Mouse (Mus musculus) heart, postnatal 0 days (tissue): Measurements from ENCODE around the gene Col5a1. TPM values are rescaled to one million over a fixed set of nuclear protein-coding genes. Genes with fewer than 3 reads are reported as not detected.

Experiments
- ATAC-seq: fragments of 200-750 bp; cut with Nextera tagmentation; 2 replicates; pipeline ENCODE4 v1.8.0; 2017; ENCODE audit warnings: low read depth, moderate number of reproducible peaks, moderate library complexity; ENCODE audit not compliant: insufficient read depth
- DNase-seq: peaks from one replicate; pipeline ENCODE4 v3.0.0-alpha.2; 2016; ENCODE audit warnings: low spot score
- H3K27ac ChIP-seq: fragments of 300-500 bp; sonication (generic); 2 replicates; pipeline ENCODE4 v1.5.1; 2014; ENCODE audit warnings: low read depth, mild to moderate bottlenecking
- H3K27me3 ChIP-seq: fragments of 300-500 bp; sonication (generic); 2 replicates; pipeline ENCODE4 v1.6.1; 2014; ENCODE audit warnings: low read length, mixed read lengths; ENCODE audit not compliant: control insufficient read depth, insufficient read depth
- H3K36me3 ChIP-seq: fragments of 300-500 bp; sonication (generic); replicated peaks from 2 replicates; pipeline ENCODE4 v1.6.1; 2014; ENCODE audit warnings: low read length, mixed read lengths; ENCODE audit not compliant: control insufficient read depth, insufficient read depth
- H3K4me1 ChIP-seq: fragments of 300-500 bp; sonication (generic); 2 replicates; pipeline ENCODE4 v1.6.1; 2014; ENCODE audit warnings: antibody characterized with exemption; ENCODE audit not compliant: control insufficient read depth, insufficient read depth
- H3K4me2 ChIP-seq: fragments of 300-500 bp; sonication (generic); 2 replicates; pipeline ENCODE4 v1.6.1; 2014; ENCODE audit warnings: low read depth, mild to moderate bottlenecking, low read length, moderate library complexity
- H3K4me3 ChIP-seq: fragments of 300-500 bp; sonication (generic); 2 replicates; pipeline ENCODE4 v1.5.1; 2014; ENCODE audit warnings: low read depth, low read length
- H3K9ac ChIP-seq: fragments of 300-500 bp; sonication (generic); replicated peaks from 2 replicates; pipeline ENCODE4 v1.6.1; 2014; ENCODE audit warnings: low read depth, low read length, mixed read lengths
- H3K9me3 ChIP-seq: fragments of 300-500 bp; sonication (generic); replicated peaks from 2 replicates; pipeline ENCODE4 v1.6.1; 2016; ENCODE audit warnings: low read length; ENCODE audit not compliant: control insufficient read depth
- CTCF ChIP-seq: IDR thresholded peaks from 2 replicates; pipeline ENCODE4 v1.5.1; 2016; ENCODE audit warnings: antibody characterized with exemption, control low read depth, low read depth
- EP300 ChIP-seq: IDR thresholded peaks from 2 replicates; pipeline ENCODE4 v1.6.1; 2016; ENCODE audit warnings: antibody characterized with exemption, low read depth
- WGBS: fragments of 180-500 bp; shearing (Covaris S2); extraction: QIAGEN DNeasy Blood & Tissue Kit; methylation state at CpG from one replicate; pipeline ENCODE4 v1.1.7; 2014; 5-methylcytosine and 5-hydroxymethylcytosine counted together
- polyA plus RNA-seq: library from polyadenylated mRNA; unstranded; fragments of >200 nt; fragmentation: Nextera tagmentation; extraction: Ambion mirVana; gene quantifications from 2 replicates; pipeline ENCODE4 v1.2.1, GENCODE M21; 2015
- total RNA-seq: library from RNA; depleted of rRNA; stranded (reverse); fragments of >200 nt; gene quantifications from 2 replicates; pipeline ENCODE4 v1.2.3, GENCODE M21; 2014; ENCODE audit warnings: low replicate concordance

The Col5a1 gene
- total and polyA plus RNA-seq, 2 experiments from 2014 or later, result 41.9 to 129 TPM

DNA sequence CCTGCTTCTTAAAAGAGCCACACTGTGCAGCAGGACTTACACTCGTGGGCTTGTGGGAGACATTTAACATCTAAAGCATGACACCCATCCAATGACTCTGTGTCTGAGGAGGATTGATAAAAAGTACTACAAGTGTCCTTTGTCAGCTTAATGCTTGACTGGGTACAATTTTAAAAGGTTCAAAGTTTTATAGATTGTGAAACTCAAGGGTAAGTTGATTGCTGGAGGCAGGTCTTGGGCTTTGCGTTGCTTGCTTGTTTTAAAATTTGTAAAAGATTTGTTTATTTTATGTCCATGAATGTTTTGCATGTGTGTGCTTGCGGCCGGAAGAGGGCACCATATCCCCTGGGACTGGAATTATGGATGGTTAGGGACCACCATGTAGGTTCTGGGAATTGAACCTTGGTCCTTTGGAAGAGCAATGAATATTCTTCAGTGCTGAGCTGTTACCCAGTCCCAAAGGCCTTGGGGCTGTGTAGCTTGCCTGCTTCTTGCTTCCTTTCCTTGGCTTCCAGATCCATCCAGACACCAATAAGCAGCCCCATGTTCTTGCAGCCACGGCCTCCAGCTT, 178.9 kb downstream of the Col5a1 start:
- DNase-seq (no peak), ATAC-seq (no peak)
- Histone ChIP-seq H3K4me1 (no peaks in the 10 kb centered on the region), H3K27ac (no peak overlapping the region), H3K9me3 (no peaks in the 10 kb centered on the region), H3K4me3 (no peak overlapping the region), H3K27me3 (no peaks in the 10 kb centered on the region), H3K9ac (no peak overlapping the region), H3K4me2 (no peak overlapping the region), H3K36me3 (no peaks in the 10 kb centered on the region)
- no peak for TF ChIP-seq CTCF
- TF ChIP-seq EP300, result no peak
- 84% methylated on average over 5 of the region's 5 CpGs for WGBS

DNA sequence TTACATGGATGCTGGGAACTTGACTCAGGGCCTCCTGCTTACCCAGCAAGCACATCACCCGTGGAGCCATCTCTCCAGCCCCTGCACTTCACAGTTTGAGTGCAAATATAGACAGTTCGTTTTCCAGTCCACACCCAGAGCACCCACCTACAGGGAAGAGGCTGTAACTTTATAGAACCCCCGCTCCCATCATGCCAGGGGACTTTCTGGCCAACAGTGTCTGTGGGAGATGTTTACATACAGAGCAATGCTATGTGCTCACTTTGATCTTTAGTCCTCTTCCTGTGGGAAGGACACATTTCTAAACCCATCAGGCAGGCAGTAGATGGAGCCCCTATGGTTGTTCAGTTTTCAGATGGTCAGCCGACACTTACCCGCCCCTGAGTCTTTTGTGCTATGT, 180.5 kb downstream of the Col5a1 start:
- H3K9me3 ChIP-seq, result no peaks in the 10 kb centered on the region
- no peak overlapping the region for H3K27ac ChIP-seq
- H3K4me1 ChIP-seq, result no peaks in the 10 kb centered on the region
- no peak for ATAC-seq
- H3K9ac ChIP-seq, result no peak overlapping the region
- no peaks in the 10 kb centered on the region for H3K36me3 ChIP-seq
- no peak overlapping the region for H3K4me2 ChIP-seq
- H3K27me3 ChIP-seq, result no peaks in the 10 kb centered on the region
- WGBS, result 74% methylated on average over 5 of the region's 5 CpGs
- no peak for TF ChIP-seq CTCF
- TF ChIP-seq EP300, result no peak
- DNase-seq, result no peak
- H3K4me3 ChIP-seq, result no peak overlapping the region

DNA sequence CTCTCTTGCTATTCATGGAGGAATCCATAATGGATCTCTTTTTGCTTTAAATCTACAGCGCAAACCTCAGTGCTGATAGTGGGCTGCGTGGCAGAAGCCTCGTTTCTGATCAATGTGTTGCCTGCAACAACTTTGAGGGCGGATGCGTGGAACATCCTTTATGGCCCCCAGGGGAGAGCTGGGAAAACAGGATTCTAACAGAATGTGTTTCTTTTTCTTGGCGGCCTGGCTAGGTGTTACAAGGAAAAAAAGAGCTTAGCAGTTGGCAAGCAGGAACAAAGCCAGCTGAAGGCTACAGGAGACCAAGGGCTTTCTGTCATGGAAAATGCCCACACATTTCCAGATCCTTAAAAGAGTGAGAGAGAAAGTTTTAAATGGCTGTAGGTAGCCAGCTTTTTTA, 180.9 kb downstream of the Col5a1 start:
- Histone ChIP-seq H3K4me2 (no peak overlapping the region), H3K9ac (no peak overlapping the region), H3K36me3 (no peaks in the 10 kb centered on the region), H3K4me3 (no peak overlapping the region), H3K4me1 (no peaks in the 10 kb centered on the region), H3K27me3 (no peaks in the 10 kb centered on the region), H3K27ac (no peak overlapping the region), H3K9me3 (no peaks in the 10 kb centered on the region)
- DNase-seq (peak; percentile 50), ATAC-seq (no peak)
- TF ChIP-seq EP300 (no peak), CTCF (no peak)
- 62% methylated on average over 6 of the region's 6 CpGs for WGBS

DNA sequence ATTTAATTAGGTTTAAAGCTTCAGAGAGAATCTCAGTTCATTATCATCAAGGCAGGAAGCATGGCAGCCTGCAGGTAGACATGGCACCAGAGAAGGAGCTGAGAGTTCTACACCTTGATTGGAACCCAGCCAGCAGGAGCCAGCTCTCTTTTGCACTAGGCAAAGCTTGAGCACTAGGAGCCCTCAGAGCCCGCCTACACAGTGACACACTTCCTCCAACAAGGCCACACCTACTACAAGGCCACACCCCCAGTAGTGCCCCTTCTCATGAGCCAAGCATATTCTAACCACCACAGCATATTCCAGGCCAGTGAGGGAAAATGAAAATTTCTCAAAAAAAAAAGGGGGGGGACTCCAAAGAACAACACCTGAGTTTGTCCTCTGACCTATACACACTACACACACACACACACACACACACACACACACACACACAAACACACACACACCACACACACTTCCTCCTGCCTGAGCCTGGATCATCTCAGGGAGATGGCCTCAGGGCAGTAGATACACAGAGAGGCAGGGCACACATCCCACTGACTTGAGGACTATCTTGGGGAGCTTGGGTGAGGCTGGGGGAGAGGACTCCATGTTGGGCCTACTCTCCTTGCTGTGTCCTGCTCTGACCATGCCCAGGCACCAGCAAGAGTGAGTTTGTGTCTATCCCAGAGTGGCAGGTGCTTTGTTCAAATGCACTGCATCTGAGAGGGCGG, 181.8 kb downstream of the Col5a1 start:
- H3K4me3 ChIP-seq, result no peak overlapping the region
- DNase-seq (no peak), ATAC-seq (0 out of 2 replicates have a peak, but pooled peaks have one; percentile 36)
- H3K4me2 ChIP-seq, result no peak overlapping the region
- no peak overlapping the region for H3K9ac ChIP-seq
- TF ChIP-seq EP300 (no peak), CTCF (no peak)
- WGBS, result 69% methylated on average over 2 of the region's 2 CpGs
- no peaks in the 10 kb centered on the region for H3K4me1 ChIP-seq
- no peaks in the 10 kb centered on the region for H3K36me3 ChIP-seq
- H3K27me3 ChIP-seq, result no peaks in the 10 kb centered on the region
- H3K27ac ChIP-seq, result peak overlapping the region; percentile 30; the same call in 1 of the 2 replicates
- H3K9me3 ChIP-seq, result no peaks in the 10 kb centered on the region

DNA sequence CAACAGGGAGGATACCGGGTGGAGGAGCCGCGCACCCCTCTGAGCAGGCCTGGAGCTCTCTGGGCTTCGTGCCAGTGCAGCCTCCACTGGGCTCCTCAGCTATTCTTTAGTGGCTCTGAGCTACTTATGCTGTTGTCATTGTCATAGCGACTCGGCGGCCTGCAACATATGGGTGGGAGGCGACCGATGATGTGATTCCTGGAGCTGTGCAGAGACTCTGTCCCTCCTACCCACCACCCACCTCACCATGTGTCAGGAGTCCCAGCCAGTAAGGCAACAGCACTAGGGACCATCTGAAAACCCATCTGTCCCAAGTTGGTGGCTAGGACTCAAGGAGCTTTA, 182.3 kb downstream of the Col5a1 start:
- no peak overlapping the region for H3K4me2 ChIP-seq
- no peak for TF ChIP-seq CTCF
- no peak for TF ChIP-seq EP300
- H3K4me3 ChIP-seq, result no peak overlapping the region
- H3K4me1 ChIP-seq, result no peaks in the 10 kb centered on the region
- DNase-seq (no peak), ATAC-seq (peak; percentile 41; the same call in 1 of the 2 replicates)
- no peak overlapping the region for H3K27ac ChIP-seq
- no peaks in the 10 kb centered on the region for H3K27me3 ChIP-seq
- WGBS, result 28% methylated on average over 9 of the region's 9 CpGs
- no peak overlapping the region for H3K9ac ChIP-seq
- H3K9me3 ChIP-seq, result no peaks in the 10 kb centered on the region
- no peaks in the 10 kb centered on the region for H3K36me3 ChIP-seq
